Mouse (Mus musculus): Measurements from ENCODE around the gene 0610040J01Rik. TPM values are rescaled to one million over a fixed set of nuclear protein-coding genes. Genes with fewer than 3 reads are reported as not detected.
A peak's percentile ranks its signal among the peaks of the same experiment; 100 is the strongest.

0610040J01Rik gene
- total and polyA plus RNA-seq, 3 experiments = not detected

- Histone ChIP-seq H3K27me3 (ENCODE audit: insufficient read depth, low read length) (no peaks in the 10 kb centered on the region), H3K36me3 (replicated peaks) (no peaks in the 10 kb centered on the region), H3K4me3 (ENCODE audit: low read depth, low read length) (no peak overlapping the region), H3K9me3 (replicated peaks) (no peaks in the 10 kb centered on the region), H3K4me1 (ENCODE audit: insufficient read depth, low read depth, low read length) (no peaks in the 10 kb centered on the region)
- DNase-seq (ENCODE audit: low spot score) = no peak
- TF ChIP-seq GATA1 (IDR thresholded peaks at IDR 0.05; ENCODE audit: borderline replicate concordance, low read length) = no peak
- TF ChIP-seq POLR2AphosphoS5 (IDR thresholded peaks at IDR 0.05; ENCODE audit: insufficient replicate concordance, low read depth, low read length) = no peak
- no peak for TF ChIP-seq CTCF (IDR thresholded peaks at IDR 0.05; ENCODE audit: low read depth, low read length)
- TF ChIP-seq TAL1 (conservative IDR thresholded peaks at IDR 0.05; ENCODE audit: low read depth, low read length) = no peak
- no peak for ATAC-seq (ENCODE audit: extremely low read depth, insufficient number of reproducible peaks, low FRiP score, poor library complexity, severe bottlenecking)
Measured at GRCm38 (mm10) chr5:63872176-63872932, 60.2 kb downstream of the 0610040J01Rik start.

GRCm38 (mm10) chr5:63874880-63875279, 62.7 kb downstream of the 0610040J01Rik start:
- no peak overlapping the region for H3K4me3 ChIP-seq (ENCODE audit: low read depth, low read length)
- TF ChIP-seq GATA1 (IDR thresholded peaks at IDR 0.05; ENCODE audit: borderline replicate concordance, low read length) (no peak), GATA2 (IDR thresholded peaks at IDR 0.05; ENCODE audit: borderline replicate concordance, low read depth, low read length) (no peak), TAL1 (conservative IDR thresholded peaks at IDR 0.05; ENCODE audit: low read depth, low read length) (no peak), CTCF (IDR thresholded peaks at IDR 0.05; ENCODE audit: low read depth, low read length) (no peak), POLR2AphosphoS5 (IDR thresholded peaks at IDR 0.05; ENCODE audit: insufficient replicate concordance, low read depth, low read length) (no peak)
- no peaks in the 10 kb centered on the region for H3K9me3 ChIP-seq (replicated peaks)
- H3K4me1 ChIP-seq (ENCODE audit: insufficient read depth, low read depth, low read length) = no peaks in the 10 kb centered on the region
- no peaks in the 10 kb centered on the region for H3K36me3 ChIP-seq (replicated peaks)
- no peaks in the 10 kb centered on the region for H3K27me3 ChIP-seq (ENCODE audit: insufficient read depth, low read length)
- DNase-seq (ENCODE audit: low spot score) (no peak), ATAC-seq (ENCODE audit: extremely low read depth, insufficient number of reproducible peaks, low FRiP score, poor library complexity, severe bottlenecking) (no peak)

GRCm38 (mm10) chr5:63876081-63876480, 63.9 kb downstream of the 0610040J01Rik start:
- H3K4me1 ChIP-seq (ENCODE audit: insufficient read depth, low read depth, low read length) = no peaks in the 10 kb centered on the region
- H3K4me3 ChIP-seq (ENCODE audit: low read depth, low read length) = no peak overlapping the region
- ATAC-seq (ENCODE audit: extremely low read depth, insufficient number of reproducible peaks, low FRiP score, poor library complexity, severe bottlenecking) = no peak
- no peaks in the 10 kb centered on the region for H3K27me3 ChIP-seq (ENCODE audit: insufficient read depth, low read length)
- no peak for TF ChIP-seq POLR2AphosphoS5 (IDR thresholded peaks at IDR 0.05; ENCODE audit: insufficient replicate concordance, low read depth, low read length)
- TF ChIP-seq GATA2 (IDR thresholded peaks at IDR 0.05; ENCODE audit: borderline replicate concordance, low read depth, low read length) = no peak
- TF ChIP-seq GATA1 (IDR thresholded peaks at IDR 0.05; ENCODE audit: borderline replicate concordance, low read length) = no peak
- TF ChIP-seq TAL1 (conservative IDR thresholded peaks at IDR 0.05; ENCODE audit: low read depth, low read length) = no peak
- no peaks in the 10 kb centered on the region for H3K36me3 ChIP-seq (replicated peaks)
- DNase-seq (ENCODE audit: low spot score) = no peak
- no peaks in the 10 kb centered on the region for H3K9me3 ChIP-seq (replicated peaks)

GRCm38 (mm10) chr5:63879026-63879425, 66.9 kb downstream of the 0610040J01Rik start:
- TF ChIP-seq CTCF (IDR thresholded peaks at IDR 0.05; ENCODE audit: low read depth, low read length) = no peak
- TF ChIP-seq GATA1 (IDR thresholded peaks at IDR 0.05; ENCODE audit: borderline replicate concordance, low read length) = no peak
- no peak for TF ChIP-seq POLR2AphosphoS5 (IDR thresholded peaks at IDR 0.05; ENCODE audit: insufficient replicate concordance, low read depth, low read length)
- DNase-seq (ENCODE audit: low spot score) (no peak), ATAC-seq (ENCODE audit: extremely low read depth, insufficient number of reproducible peaks, low FRiP score, poor library complexity, severe bottlenecking) (no peak)
- no peak overlapping the region for H3K4me3 ChIP-seq (ENCODE audit: low read depth, low read length)
- H3K27me3 ChIP-seq (ENCODE audit: insufficient read depth, low read length) = no peaks in the 10 kb centered on the region
- H3K36me3 ChIP-seq (replicated peaks) = no peaks in the 10 kb centered on the region
- H3K9me3 ChIP-seq (replicated peaks) = no peaks in the 10 kb centered on the region
- H3K4me1 ChIP-seq (ENCODE audit: insufficient read depth, low read depth, low read length) = no peaks in the 10 kb centered on the region

- Histone ChIP-seq H3K9me3 (replicated peaks) (no peaks in the 10 kb centered on the region), H3K36me3 (replicated peaks) (no peaks in the 10 kb centered on the region), H3K4me3 (ENCODE audit: low read depth, low read length) (no peak overlapping the region), H3K4me1 (ENCODE audit: insufficient read depth, low read depth, low read length) (no peaks in the 10 kb centered on the region), H3K27me3 (ENCODE audit: insufficient read depth, low read length) (no peaks in the 10 kb centered on the region)
- TF ChIP-seq CTCF (IDR thresholded peaks at IDR 0.05; ENCODE audit: low read depth, low read length) (no peak), POLR2AphosphoS5 (IDR thresholded peaks at IDR 0.05; ENCODE audit: insufficient replicate concordance, low read depth, low read length) (no peak), GATA1 (IDR thresholded peaks at IDR 0.05; ENCODE audit: borderline replicate concordance, low read length) (no peak)
- DNase-seq (ENCODE audit: low spot score) (no peak), ATAC-seq (ENCODE audit: extremely low read depth, insufficient number of reproducible peaks, low FRiP score, poor library complexity, severe bottlenecking) (no peak)
Measured at GRCm38 (mm10) chr5:63886292-63886691, 74.1 kb downstream of the 0610040J01Rik start.

- H3K36me3 ChIP-seq (replicated peaks) = no peaks in the 10 kb centered on the region
- DNase-seq (ENCODE audit: low spot score) (no peak), ATAC-seq (ENCODE audit: extremely low read depth, insufficient number of reproducible peaks, low FRiP score, poor library complexity, severe bottlenecking) (no peak)
- no peaks in the 10 kb centered on the region for H3K27me3 ChIP-seq (ENCODE audit: insufficient read depth, low read length)
- no peaks in the 10 kb centered on the region for H3K9me3 ChIP-seq (replicated peaks)
- no peaks in the 10 kb centered on the region for H3K4me1 ChIP-seq (ENCODE audit: insufficient read depth, low read depth, low read length)
- no peak overlapping the region for H3K4me3 ChIP-seq (ENCODE audit: low read depth, low read length)
- TF ChIP-seq CTCF (IDR thresholded peaks at IDR 0.05; ENCODE audit: low read depth, low read length) (peak; percentile 44), POLR2AphosphoS5 (IDR thresholded peaks at IDR 0.05; ENCODE audit: insufficient replicate concordance, low read depth, low read length) (no peak)
Measured at GRCm38 (mm10) chr5:63886709-63887108, 74.5 kb downstream of the 0610040J01Rik start.

GRCm38 (mm10) chr5:63887111-63887510, 74.9 kb downstream of the 0610040J01Rik start:
- H3K4me1 ChIP-seq (ENCODE audit: insufficient read depth, low read depth, low read length) = no peaks in the 10 kb centered on the region
- H3K9me3 ChIP-seq (replicated peaks) = no peaks in the 10 kb centered on the region
- no peaks in the 10 kb centered on the region for H3K36me3 ChIP-seq (replicated peaks)
- ATAC-seq (ENCODE audit: extremely low read depth, insufficient number of reproducible peaks, low FRiP score, poor library complexity, severe bottlenecking) = no peak
- no peak overlapping the region for H3K4me3 ChIP-seq (ENCODE audit: low read depth, low read length)
- no peak for TF ChIP-seq TAL1 (conservative IDR thresholded peaks at IDR 0.05; ENCODE audit: low read depth, low read length)
- TF ChIP-seq GATA1 (IDR thresholded peaks at IDR 0.05; ENCODE audit: borderline replicate concordance, low read length) = no peak
- TF ChIP-seq GATA2 (IDR thresholded peaks at IDR 0.05; ENCODE audit: borderline replicate concordance, low read depth, low read length) = no peak
- TF ChIP-seq POLR2AphosphoS5 (IDR thresholded peaks at IDR 0.05; ENCODE audit: insufficient replicate concordance, low read depth, low read length) = no peak
- TF ChIP-seq CTCF (IDR thresholded peaks at IDR 0.05; ENCODE audit: low read depth, low read length) = no peak
- DNase-seq (ENCODE audit: low spot score) = no peak
- H3K27me3 ChIP-seq (ENCODE audit: insufficient read depth, low read length) = no peaks in the 10 kb centered on the region

Data from G1E (cell line).